ENCODE assay signal across 28 mouse cellular contexts in the genomic region with DNA sequence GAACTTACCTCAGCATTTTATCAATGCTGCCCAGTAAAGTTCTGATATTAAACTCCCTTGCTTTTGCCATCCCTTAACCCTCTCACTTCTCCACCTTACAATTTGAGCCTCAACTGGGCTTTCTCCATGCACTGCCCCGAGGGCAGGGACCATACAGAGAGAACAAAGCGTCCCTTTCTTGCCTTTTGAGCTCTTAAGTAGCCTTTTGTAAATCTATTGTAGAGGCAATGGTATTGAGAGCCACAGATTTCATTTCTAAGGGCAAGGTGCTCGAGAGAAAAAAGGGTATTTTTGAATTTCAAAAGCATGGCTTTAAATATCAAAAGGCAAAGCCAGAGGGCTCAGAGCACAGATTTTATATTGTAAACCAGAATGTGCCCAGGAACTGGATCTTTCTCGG.
DNase-seq lines count a peak whose midpoint lies in the region; ATAC-seq lines count a peak whose summit lies in the region.
"Had no signal": no experiment of that assay in that cellular context is flagged by ENCODE, and none has a peak within 500 bp of the region (broad histone marks: within the 10 kb centered on the region; RNA-seq: fewer than 3 reads in every experiment).

No protein-coding gene starts in this region.

- H3K36me3 ChIP-seq in hindbrain, embryonic 10.5 days, result no peaks in the 10 kb centered on the region
- H3K36me3 ChIP-seq in hindbrain, embryonic 16.5 days (ENCODE audit: control insufficient read depth, insufficient read depth, low read length), result no peaks in the 10 kb centered on the region
- no peaks in the 10 kb centered on the region for H3K36me3 ChIP-seq in liver, embryonic 11.5 days (ENCODE audit: control insufficient read depth, insufficient read depth, low read length)
- H3K36me3 ChIP-seq: embryonic facial prominence, embryonic 10.5 days; embryonic facial prominence, embryonic 13.5 days; forebrain, embryonic 12.5 days; forebrain, embryonic 15.5 days; G1E; heart, embryonic 10.5 days; hindbrain, embryonic 13.5 days had no signal

- no peak overlapping the region for H3K4me2 ChIP-seq in hindbrain, embryonic 16.5 days (ENCODE audit: low read length)
- no peak overlapping the region for H3K4me2 ChIP-seq in liver, embryonic 11.5 days
- H3K4me2 ChIP-seq: embryonic facial prominence, embryonic 13.5 days; forebrain, embryonic 12.5 days; forebrain, embryonic 15.5 days; hindbrain, embryonic 13.5 days had no signal

- peak overlapping the region; percentile 16; the same call in 1 of the 2 replicates for H3K27ac ChIP-seq in hindbrain, embryonic 10.5 days
- H3K27ac ChIP-seq in hindbrain, embryonic 16.5 days (ENCODE audit: low read depth, low read length), result no peak overlapping the region
- no peak overlapping the region for H3K27ac ChIP-seq in liver, embryonic 11.5 days (ENCODE audit: low read depth, low read length)
- H3K27ac ChIP-seq: embryonic facial prominence, embryonic 10.5 days; embryonic facial prominence, embryonic 13.5 days; forebrain, embryonic 12.5 days; forebrain, embryonic 15.5 days; heart, adult 2 months; heart, embryonic 10.5 days; hindbrain, embryonic 13.5 days; hindbrain, postnatal 0 days had no signal

- WGBS in hindbrain, embryonic 10.5 days, result 16% methylated on average over 4 of the region's 4 CpGs
- 20% methylated on average over 4 of the region's 4 CpGs for WGBS in hindbrain, embryonic 16.5 days
- 42% methylated on average over 4 of the region's 4 CpGs for WGBS in liver, embryonic 11.5 days

- H3K9ac ChIP-seq in hindbrain, embryonic 16.5 days (ENCODE audit: low read depth, low read length), result no peak overlapping the region
- H3K9ac ChIP-seq in liver, embryonic 11.5 days (ENCODE audit: low read depth, low read length), result no peak overlapping the region
- H3K9ac ChIP-seq: embryonic facial prominence, embryonic 13.5 days; forebrain, embryonic 12.5 days; forebrain, embryonic 15.5 days; hindbrain, embryonic 13.5 days had no signal

- ATAC-seq in hindbrain, embryonic 16.5 days, result no peak
- ATAC-seq in liver, embryonic 11.5 days (replicated peaks; ENCODE audit: low FRiP score), result no peak
- ATAC-seq: forebrain, embryonic 15.5 days; hindbrain, postnatal 0 days; inflammation-experienced regulatory T-cells, adult 6 months; intestine, embryonic 16.5 days; Patski had no signal

- no peaks in the 10 kb centered on the region for H3K27me3 ChIP-seq in hindbrain, embryonic 10.5 days (ENCODE audit: insufficient read depth, poor library complexity, severe bottlenecking)
- H3K27me3 ChIP-seq in hindbrain, embryonic 16.5 days (replicated peaks; ENCODE audit: control insufficient read depth, insufficient read depth, low read length), result no peaks in the 10 kb centered on the region
- H3K27me3 ChIP-seq in liver, embryonic 11.5 days (replicated peaks; ENCODE audit: control insufficient read depth, insufficient read depth, low read length), result no peaks in the 10 kb centered on the region
- H3K27me3 ChIP-seq: embryonic facial prominence, embryonic 13.5 days; forebrain, embryonic 12.5 days; forebrain, embryonic 15.5 days; hindbrain, embryonic 13.5 days had no signal

- no peak for DNase-seq in hindbrain, embryonic 10.5 days (ENCODE audit: low spot score)
- DNase-seq in ES-CJ7 (ENCODE audit: low read depth, low spot score), result peak; percentile 93
- peak; percentile 59 for DNase-seq in WW6 (ENCODE audit: low read depth, low spot score)
- no peak for DNase-seq in liver, embryonic 11.5 days (ENCODE audit: low spot score)
- DNase-seq in retina, postnatal 1 day, result no peak
- DNase-seq: adrenal gland, postnatal 10 days; adrenal gland, postnatal 36 days; B cell, adult 2 months; cerebellum, adult 18-20 months; cerebellum, adult 9-11 months; cerebellum, postnatal 36 days; embryo, embryonic 11 days; gastrocnemius, postnatal 25 days; heart, adult 2 months; kidney, adult 18-20 months had no signal

- no peak overlapping the region for H3K4me3 ChIP-seq in hindbrain, embryonic 10.5 days
- H3K4me3 ChIP-seq in hindbrain, embryonic 16.5 days (ENCODE audit: low read length), result no peak overlapping the region
- no peak overlapping the region for H3K4me3 ChIP-seq in liver, embryonic 11.5 days (ENCODE audit: low read depth, low read length)
- H3K4me3 ChIP-seq: embryonic facial prominence, embryonic 10.5 days; embryonic facial prominence, embryonic 13.5 days; erythroblast, embryonic 14.5 days; forebrain, embryonic 12.5 days; forebrain, embryonic 15.5 days; heart, adult 2 months; heart, embryonic 10.5 days; hindbrain, embryonic 13.5 days had no signal

- H3K9me3 ChIP-seq in hindbrain, embryonic 10.5 days, result peaks cover 17% of the 10 kb centered on the region
- no peaks in the 10 kb centered on the region for H3K9me3 ChIP-seq in hindbrain, embryonic 16.5 days (ENCODE audit: control insufficient read depth, low read length)
- no peaks in the 10 kb centered on the region for H3K9me3 ChIP-seq in liver, embryonic 11.5 days (ENCODE audit: control insufficient read depth, low read length)
- H3K9me3 ChIP-seq: embryonic facial prominence, embryonic 13.5 days; forebrain, embryonic 12.5 days; forebrain, embryonic 15.5 days had no signal

- H3K4me1 ChIP-seq in hindbrain, embryonic 10.5 days (replicated peaks), result peaks cover 11% of the 10 kb centered on the region
- H3K4me1 ChIP-seq in hindbrain, embryonic 16.5 days (ENCODE audit: control insufficient read depth, insufficient read depth, low read depth, low read length), result no peaks in the 10 kb centered on the region
- H3K4me1 ChIP-seq in liver, embryonic 11.5 days (replicated peaks; ENCODE audit: control insufficient read depth, insufficient read depth, low read length), result no peaks in the 10 kb centered on the region
- H3K4me1 ChIP-seq: embryonic facial prominence, embryonic 13.5 days; forebrain, embryonic 15.5 days; heart, embryonic 10.5 days; hindbrain, embryonic 13.5 days had no signal

Comparison
In these comparisons a context has a peak if more than half of its experiments do, and no peak if none do; other contexts are left out.
1. DNase-seq: peak in ES-CJ7 (single experiment) and WW6 (single experiment); none in hindbrain, embryonic 10.5 days (single experiment), liver, embryonic 11.5 days (single experiment) and retina, postnatal 1 day (single experiment).